Mouse (Mus musculus): ENCODE data around the gene Gm2a.

DNA sequence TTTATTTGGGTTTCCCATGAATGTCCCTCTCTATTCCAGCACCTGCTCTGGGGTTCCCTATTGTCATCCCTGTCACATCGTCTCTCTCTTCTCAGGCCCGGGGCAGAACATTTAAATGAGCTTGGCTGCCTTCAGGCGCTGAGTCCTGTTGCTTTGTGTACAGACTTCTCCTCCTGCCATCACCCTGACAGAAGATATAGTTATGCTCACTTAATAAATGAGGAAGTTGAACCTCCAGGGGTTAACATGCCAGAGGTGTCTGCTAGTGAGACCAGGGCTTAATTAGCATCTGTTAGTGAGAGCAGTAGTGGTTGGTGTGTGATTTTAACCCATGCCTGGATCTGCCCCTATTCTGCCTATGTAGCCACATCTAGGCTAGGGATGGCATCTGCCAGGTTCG is 2.0 kb downstream of the Gm2a start:
- TF ChIP-seq CTCF (IDR thresholded peaks at IDR 0.05; ENCODE audit: insufficient read depth, low read length) (no peak), POLR2A (IDR thresholded peaks at IDR 0.05; ENCODE audit: borderline replicate concordance, extremely low read depth, low read depth, low read length) (no peak)
